Mouse (Mus musculus) stomach, embryonic 16.5 days (tissue): ENCODE measurements around the gene Zic5. TPM values are rescaled to one million over a fixed set of nuclear protein-coding genes. Genes with fewer than 3 reads are reported as not detected.

Experiments used
- ATAC-seq: fragments of 200-750 bp; cut with Nextera tagmentation; 2 replicates; pipeline ENCODE4 v1.8.0; 2017; ENCODE audit warnings: moderate number of reproducible peaks, moderate TSS enrichment; ENCODE audit not compliant: insufficient read depth, low FRiP score
- H3K27ac ChIP-seq: fragments of 300-500 bp; sonication (generic); 2 replicates; pipeline ENCODE4 v1.5.1; 2014; ENCODE audit warnings: low read length
- H3K27me3 ChIP-seq: fragments of 300-500 bp; sonication (generic); 2 replicates; pipeline ENCODE4 v1.6.1; 2014; ENCODE audit warnings: low read length, control low read depth, mixed read lengths; ENCODE audit not compliant: control insufficient read depth, insufficient read depth
- H3K36me3 ChIP-seq: fragments of 300-500 bp; sonication (generic); 2 replicates; pipeline ENCODE4 v1.6.1; 2014; ENCODE audit warnings: low read length; ENCODE audit not compliant: control insufficient read depth, insufficient read depth
- H3K4me1 ChIP-seq: fragments of 300-500 bp; sonication (generic); 2 replicates; pipeline ENCODE4 v1.6.1; 2014; ENCODE audit warnings: low read length, control low read depth, mixed read lengths; ENCODE audit not compliant: control insufficient read depth, insufficient read depth
- H3K4me2 ChIP-seq: fragments of 300-500 bp; sonication (generic); 2 replicates; pipeline ENCODE4 v1.6.1; 2014; ENCODE audit warnings: low read depth, low read length, mixed read lengths
- H3K4me3 ChIP-seq: fragments of 300-500 bp; sonication (generic); replicated peaks from 2 replicates; pipeline ENCODE4 v1.5.1; 2014; ENCODE audit warnings: mild to moderate bottlenecking, low read length
- H3K9ac ChIP-seq: fragments of 300-500 bp; sonication (generic); 2 replicates; pipeline ENCODE4 v1.6.1; 2014; ENCODE audit warnings: low read length
- H3K9me3 ChIP-seq: fragments of 300-500 bp; sonication (generic); replicated peaks from 2 replicates; pipeline ENCODE4 v1.6.1; 2016; ENCODE audit warnings: low read length, control low read depth; ENCODE audit not compliant: control insufficient read depth
- WGBS: fragments of 180-500 bp; shearing (Covaris S2); extraction: QIAGEN DNeasy Blood & Tissue Kit; methylation state at CpG from one replicate; pipeline ENCODE4 v1.1.7; 2014; 5-methylcytosine and 5-hydroxymethylcytosine counted together
- polyA plus RNA-seq: library from polyadenylated mRNA; unstranded; fragments of >200 nt; fragmentation: Nextera tagmentation; extraction: Ambion mirVana; gene quantifications from 2 replicates; pipeline ENCODE4 v1.2.1, GENCODE M21; 2015

Zic5 gene
- polyA plus RNA-seq, 1 experiment from 2014 or later = not detected

GRCm38 (mm10) chr14:122452701-122453387 is 12.6 kb downstream of the Zic5 start:
- 38% methylated on average over 13 of the region's 13 CpGs for WGBS
- ATAC-seq = no peak

DNA sequence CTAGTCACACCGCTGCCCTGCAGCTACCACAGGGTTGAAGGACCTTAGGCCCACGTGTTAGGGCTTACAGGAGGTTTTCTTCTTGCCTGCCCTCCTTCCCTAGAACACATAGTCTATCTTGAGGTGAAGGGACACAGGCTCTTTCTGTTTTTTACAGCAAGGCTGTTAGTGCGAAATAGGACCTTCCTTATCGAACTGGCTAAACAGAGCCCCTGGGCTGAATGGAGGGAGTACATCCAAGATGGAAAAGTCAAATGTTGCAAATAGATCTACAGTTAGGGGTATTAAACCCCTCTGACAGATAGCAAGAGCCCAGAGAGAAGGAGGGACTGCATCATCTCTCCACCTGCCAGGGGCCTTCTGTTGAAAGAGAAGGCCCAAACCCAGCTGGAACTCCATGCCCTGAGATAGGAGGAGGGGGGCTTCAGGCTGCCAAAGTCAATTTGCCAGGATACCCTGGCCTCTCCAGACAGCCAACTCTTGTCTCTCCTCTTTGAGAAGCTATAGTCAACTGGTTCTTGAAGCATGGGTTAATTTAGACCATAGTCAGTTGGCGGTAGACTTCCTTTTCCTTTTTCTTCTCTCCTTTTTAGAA is 13.8 kb downstream of the Zic5 start:
- H3K4me2 ChIP-seq = peak overlapping the region; percentile 64; the same call in 1 of the 2 replicates
- 54% methylated on average over 5 of the region's 5 CpGs for WGBS
- no peaks in the 10 kb centered on the region for H3K36me3 ChIP-seq

More at GRCm38 (mm10) chr14:122452701-122453387, 12.6 kb downstream of the Zic5 start:
- H3K36me3 ChIP-seq = no peaks in the 10 kb centered on the region
- no peaks in the 10 kb centered on the region for H3K9me3 ChIP-seq
- peaks cover 80% of the 10 kb centered on the region for H3K27me3 ChIP-seq
- H3K4me1 ChIP-seq = peaks cover 6% of the 10 kb centered on the region
- peak overlapping the region; percentile 34 for H3K4me3 ChIP-seq
- H3K4me2 ChIP-seq = peak overlapping the region; percentile 45; the same call in 1 of the 2 replicates
- H3K27ac ChIP-seq = no peak overlapping the region
- H3K9ac ChIP-seq = no peak overlapping the region

DNA sequence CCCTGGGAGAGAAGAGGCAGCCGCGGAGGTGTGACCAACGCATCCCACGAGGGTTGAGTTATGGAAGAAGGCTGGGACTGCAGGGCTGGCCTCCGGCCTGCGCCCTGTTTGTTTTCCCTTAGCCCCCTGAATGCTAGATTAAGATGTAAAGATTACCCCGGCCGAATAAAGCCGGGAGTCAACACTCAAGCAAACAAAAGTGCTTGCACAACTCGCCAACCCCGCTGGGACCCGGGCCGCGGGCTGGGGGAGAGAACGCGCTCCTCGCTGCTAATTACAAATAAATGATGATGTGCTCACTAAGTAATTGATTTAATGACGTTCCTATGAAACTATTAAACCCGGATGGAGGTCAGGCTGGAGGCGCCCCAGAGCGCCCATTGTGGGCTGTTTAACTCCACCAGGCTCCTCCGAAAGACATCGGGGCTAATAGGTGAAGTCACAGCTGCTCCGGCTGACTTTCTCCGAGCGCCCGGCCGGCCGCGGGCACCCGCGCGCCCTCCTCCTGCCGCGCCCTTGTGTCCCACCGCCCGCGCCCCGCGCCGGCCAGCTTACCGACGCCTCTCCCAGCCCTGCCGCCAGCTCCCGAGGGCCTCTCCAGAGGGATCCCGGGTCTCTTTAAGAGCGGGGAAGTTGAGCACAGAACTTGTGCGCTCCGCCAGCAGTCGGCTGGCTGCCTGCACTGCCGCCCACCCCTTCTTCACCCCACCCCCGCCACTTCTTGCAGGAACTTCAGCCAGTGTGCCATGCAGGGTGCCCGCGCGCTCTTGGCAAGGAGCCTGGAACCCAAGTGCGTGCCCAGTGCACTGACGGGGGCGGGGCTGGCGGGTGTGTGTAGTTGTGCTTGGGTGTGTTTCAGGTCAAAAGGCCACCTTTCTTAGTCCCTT is 14.7 kb downstream of the Zic5 start, which contains the start of gene Gm5089:
Gm5089 (minus strand) TSS at position 620 of the 887 bp plus-strand sequence.
- Histone ChIP-seq H3K9me3 (no peaks in the 10 kb centered on the region), H3K4me2 (peak within 1 kb of the TSS; percentile 64), H3K9ac (peak within 1 kb of the TSS; percentile 55; the same call in 1 of the 2 replicates), H3K36me3 (no peaks in the 10 kb centered on the region), H3K27me3 (peaks cover 77% of the 10 kb centered on the region), H3K4me3 (peak within 1 kb of the TSS; percentile 38), H3K4me1 (peaks cover 6% of the 10 kb centered on the region), H3K27ac (no peak within 1 kb of the TSS)
- under 1% methylated on average over 59 of the region's 59 CpGs for WGBS
- ATAC-seq = 0 out of 2 replicates have a peak, but pooled peaks have one; percentile 56

More for the DNA sequence above, 13.8 kb downstream of the Zic5 start:
- no peak for ATAC-seq
- Histone ChIP-seq H3K4me1 (peaks cover 6% of the 10 kb centered on the region), H3K27me3 (peaks cover 83% of the 10 kb centered on the region), H3K4me3 (no peak overlapping the region), H3K27ac (no peak overlapping the region), H3K9me3 (no peaks in the 10 kb centered on the region), H3K9ac (no peak overlapping the region)

GRCm38 (mm10) chr14:122449601-122450495 is 15.6 kb downstream of the Zic5 start:
- H3K4me2 ChIP-seq = peak overlapping the region; percentile 64
- H3K4me3 ChIP-seq = peak overlapping the region; percentile 38
- no peak overlapping the region for H3K9ac ChIP-seq
- H3K9me3 ChIP-seq = no peaks in the 10 kb centered on the region
- no peak overlapping the region for H3K27ac ChIP-seq
- H3K4me1 ChIP-seq = peaks cover 6% of the 10 kb centered on the region
- H3K36me3 ChIP-seq = no peaks in the 10 kb centered on the region
- peaks cover 68% of the 10 kb centered on the region for H3K27me3 ChIP-seq
- WGBS = 6% methylated on average over 29 of the region's 29 CpGs
- ATAC-seq = no peak

DNA sequence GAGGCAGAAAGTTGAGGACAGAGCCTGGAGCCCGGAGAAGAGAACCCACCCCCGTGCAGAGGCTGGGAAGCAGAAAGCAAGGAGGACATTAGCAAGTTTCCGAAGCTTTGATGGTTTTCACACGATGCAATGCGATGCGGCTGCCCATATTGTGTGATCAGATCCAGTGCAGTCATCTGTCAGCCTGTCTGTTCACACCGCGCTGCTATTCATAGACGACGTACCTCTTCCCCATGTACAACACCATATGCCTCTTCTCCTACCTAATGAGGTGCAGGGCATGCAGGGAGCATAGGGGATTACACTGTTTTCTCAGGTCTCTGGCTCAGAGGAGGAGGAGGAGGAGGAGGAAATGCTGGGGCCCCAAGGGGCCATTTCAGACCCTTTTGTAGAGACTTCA is 28.6 kb downstream of the Zic5 start:
- no peaks in the 10 kb centered on the region for H3K27me3 ChIP-seq
- H3K4me3 ChIP-seq = no peak overlapping the region
- H3K4me1 ChIP-seq = no peaks in the 10 kb centered on the region
- H3K27ac ChIP-seq = no peak overlapping the region
- no peak overlapping the region for H3K4me2 ChIP-seq
- H3K36me3 ChIP-seq = no peaks in the 10 kb centered on the region
- WGBS = 76% methylated on average over 10 of the region's 10 CpGs
- H3K9ac ChIP-seq = no peak overlapping the region
- no peaks in the 10 kb centered on the region for H3K9me3 ChIP-seq
- no peak for ATAC-seq

- no peak overlapping the region for H3K9ac ChIP-seq
- H3K4me2 ChIP-seq = no peak overlapping the region
- no peaks in the 10 kb centered on the region for H3K4me1 ChIP-seq
- WGBS = 88% methylated on average over 10 of the region's 10 CpGs
- no peak overlapping the region for H3K4me3 ChIP-seq
- H3K27me3 ChIP-seq = no peaks in the 10 kb centered on the region
- ATAC-seq = no peak
- no peaks in the 10 kb centered on the region for H3K9me3 ChIP-seq
- H3K36me3 ChIP-seq = no peaks in the 10 kb centered on the region
- H3K27ac ChIP-seq = no peak overlapping the region
These were observed 31.4 kb downstream of the Zic5 start for GRCm38 (mm10) chr14:122434039-122434438.

GRCm38 (mm10) chr14:122432558-122432957 is 32.9 kb downstream of the Zic5 start:
- Histone ChIP-seq H3K27ac (no peak overlapping the region), H3K27me3 (no peaks in the 10 kb centered on the region), H3K36me3 (no peaks in the 10 kb centered on the region), H3K4me3 (no peak overlapping the region), H3K9me3 (no peaks in the 10 kb centered on the region), H3K9ac (no peak overlapping the region), H3K4me2 (no peak overlapping the region), H3K4me1 (no peaks in the 10 kb centered on the region)
- ATAC-seq = no peak
- 52% methylated on average over 3 of the region's 3 CpGs for WGBS

- Histone ChIP-seq H3K4me1 (no peaks in the 10 kb centered on the region), H3K4me3 (no peak overlapping the region), H3K27ac (no peak overlapping the region), H3K9ac (no peak overlapping the region), H3K4me2 (no peak overlapping the region), H3K36me3 (no peaks in the 10 kb centered on the region), H3K9me3 (no peaks in the 10 kb centered on the region), H3K27me3 (no peaks in the 10 kb centered on the region)
- ATAC-seq = no peak
- 66% methylated on average over 3 of the region's 3 CpGs for WGBS
These were observed 37.8 kb downstream of the Zic5 start for GRCm38 (mm10) chr14:122427654-122428053.
